Comparison of ENCODE assay signal across 17 mouse cellular contexts in the genomic region with DNA sequence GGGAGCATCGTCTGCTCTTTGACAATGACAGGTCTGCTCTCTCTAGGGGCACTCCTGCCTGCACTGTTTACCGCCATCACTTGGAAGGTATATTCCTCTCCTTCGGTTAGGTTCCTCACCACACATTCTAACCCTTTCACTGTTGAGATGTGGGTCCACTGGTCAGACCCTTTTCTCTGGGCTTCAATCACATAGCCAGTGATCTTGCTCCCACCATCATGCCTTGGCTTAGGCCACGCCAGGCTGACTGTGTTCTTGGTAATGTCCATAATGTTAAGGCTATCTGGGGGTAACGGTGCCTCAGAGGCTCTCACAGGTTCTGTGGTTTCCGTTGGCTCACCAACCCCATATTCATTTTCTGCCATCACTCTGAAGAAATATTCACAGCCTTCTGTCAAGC.
"Had no signal": no experiment of that assay in that cellular context is flagged by ENCODE, and none has a peak within 500 bp of the region (broad histone marks: within the 10 kb centered on the region; RNA-seq: fewer than 3 reads in every experiment).

No protein-coding gene starts in this region.

- ATAC-seq: lung, postnatal 0 days; midbrain, embryonic 13.5 days; midbrain, embryonic 15.5 days had no signal

- DNase-seq: lung, adult 2 months; lung, postnatal 14 days; lung, postnatal 36 days; right cerebral cortex, postnatal 14 days; thymus, adult 2 months; thymus, postnatal 25 days; thymus, postnatal 4 days had no signal

- H3K4me1 ChIP-seq: lung, embryonic 15.5 days; megakaryocyte, embryonic 14.5 days; midbrain, embryonic 13.5 days; midbrain, embryonic 15.5 days; neural tube, embryonic 12.5 days; stomach, embryonic 15.5 days had no signal

- H3K9ac ChIP-seq: lung, embryonic 15.5 days; midbrain, embryonic 13.5 days; midbrain, embryonic 15.5 days; neural tube, embryonic 12.5 days; stomach, embryonic 15.5 days had no signal

- H3K4me3 ChIP-seq: lung, embryonic 15.5 days; megakaryocyte, embryonic 14.5 days; midbrain, embryonic 13.5 days; midbrain, embryonic 15.5 days; neural tube, embryonic 12.5 days; stomach, embryonic 15.5 days had no signal

- H3K27me3 ChIP-seq: lung, embryonic 15.5 days; megakaryocyte, embryonic 14.5 days; midbrain, embryonic 13.5 days; midbrain, embryonic 15.5 days; neural tube, embryonic 12.5 days; stomach, embryonic 15.5 days had no signal

- H3K27ac ChIP-seq: lung, embryonic 15.5 days; macrophage; midbrain, embryonic 13.5 days; midbrain, embryonic 15.5 days; neural tube, embryonic 12.5 days; stomach, embryonic 15.5 days; stomach, postnatal 0 days had no signal

- H3K9me3 ChIP-seq: lung, embryonic 15.5 days; stomach, embryonic 15.5 days had no signal

- H3K4me2 ChIP-seq: lung, embryonic 15.5 days; midbrain, embryonic 11.5 days; midbrain, embryonic 13.5 days; midbrain, embryonic 15.5 days; neural tube, embryonic 12.5 days; stomach, embryonic 15.5 days had no signal

- H3K36me3 ChIP-seq: lung, embryonic 15.5 days; midbrain, embryonic 13.5 days; midbrain, embryonic 15.5 days; neural tube, embryonic 12.5 days; stomach, embryonic 15.5 days had no signal
